Mouse (Mus musculus) erythroblast, embryonic 14.5 days (primary cell): ENCODE data around the gene Cdc37l1.

Experiments used
- GATA1 ChIP-seq: IDR thresholded peaks from 2 replicates; pipeline ENCODE4 v1.6.1; 2012; ENCODE audit warnings: low read length, inconsistent platforms, mixed read lengths
- TAL1 ChIP-seq: IDR thresholded peaks from 3 replicates; pipeline ENCODE4 v1.6.1; 2012; ENCODE audit warnings: low read length, inconsistent platforms, mixed read lengths

DNA sequence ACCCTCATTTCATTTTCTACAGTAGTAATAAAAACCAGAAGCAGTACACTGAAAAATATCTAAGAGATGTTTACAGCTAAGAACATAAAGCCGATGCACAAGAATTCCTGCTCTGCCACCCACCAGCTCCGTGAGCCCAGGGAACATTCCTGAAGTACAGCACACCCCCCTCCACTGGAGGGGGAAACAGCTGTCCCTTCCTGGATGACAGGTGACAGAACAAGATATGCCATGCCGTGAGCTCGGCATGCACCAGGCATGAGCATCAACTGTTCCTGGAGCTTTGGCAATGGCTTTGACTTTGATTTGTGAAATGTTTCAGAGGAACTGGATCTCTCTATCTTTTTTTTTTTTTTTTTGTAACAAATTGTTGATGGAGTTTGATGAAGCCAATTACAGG is 43.4 kb upstream of the Cdc37l1 start:
- TF ChIP-seq TAL1: no peak
- no peak for TF ChIP-seq GATA1
